Mouse (Mus musculus) brain, embryonic 14.5 days (tissue): ENCODE measurements around the gene Fzd1. TPM values are rescaled to one million over a fixed set of nuclear protein-coding genes. Genes with fewer than 3 reads are reported as not detected.

Source experiments
- DNase-seq: peaks from one replicate; pipeline ENCODE4 v3.0.0-alpha.2; 2011; ENCODE audit warnings: low read depth
- CTCF ChIP-seq: fragments of 200-500 bp; IDR thresholded peaks from 2 replicates; pipeline ENCODE4 v1.5.1; 2012; ENCODE audit warnings: inconsistent platforms, mild to moderate bottlenecking, moderate library complexity, borderline replicate concordance; ENCODE audit not compliant: insufficient read depth, insufficient read length; ENCODE audit errors: extremely low read depth
- POLR2A ChIP-seq: fragments of 200-500 bp; IDR thresholded peaks from 2 replicates; pipeline ENCODE4 v1.6.1; 2012; ENCODE audit warnings: mild to moderate bottlenecking, inconsistent platforms, borderline replicate concordance; ENCODE audit not compliant: poor library complexity, insufficient read depth, insufficient read length, severe bottlenecking; ENCODE audit errors: extremely low read depth
- polyA plus RNA-seq: library from polyadenylated mRNA; depleted of rRNA; stranded (reverse); fragments of >200 nt; gene quantifications from 2 replicates; pipeline ENCODE4 v1.2.3, GENCODE M21; 2012

The Fzd1 gene
- polyA plus RNA-seq, 1 experiment = 52.8 TPM

- TF ChIP-seq POLR2A (no peak), CTCF (no peak)
- no peak for DNase-seq
Measured at GRCm38 (mm10) chr5:4767896-4768295, 10.1 kb upstream of the Fzd1 start.

GRCm38 (mm10) chr5:4766719-4767118 lies 8.9 kb upstream of the Fzd1 start:
- TF ChIP-seq POLR2A (no peak), CTCF (no peak)
- no peak for DNase-seq

DNA sequence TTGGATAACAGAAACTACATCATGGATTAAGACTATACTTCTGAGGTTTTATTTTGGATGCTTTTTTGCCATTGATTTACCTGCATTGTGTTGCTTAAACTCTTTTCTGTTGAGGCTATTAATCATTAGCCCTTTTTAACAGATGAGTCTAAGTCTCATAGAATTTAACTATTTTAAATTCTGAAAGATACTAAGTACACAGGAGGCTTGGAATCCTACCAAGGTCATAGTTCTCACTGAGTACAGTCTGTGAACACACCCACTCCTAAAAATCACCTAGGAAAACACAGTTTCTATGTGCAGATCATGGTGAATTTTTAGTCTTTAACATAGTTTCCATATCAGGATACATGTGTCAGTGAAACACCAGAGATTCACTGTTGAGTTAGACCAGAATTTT lies 4.1 kb upstream of the Fzd1 start:
- DNase-seq = no peak
- TF ChIP-seq CTCF = no peak
- TF ChIP-seq POLR2A = no peak

DNA sequence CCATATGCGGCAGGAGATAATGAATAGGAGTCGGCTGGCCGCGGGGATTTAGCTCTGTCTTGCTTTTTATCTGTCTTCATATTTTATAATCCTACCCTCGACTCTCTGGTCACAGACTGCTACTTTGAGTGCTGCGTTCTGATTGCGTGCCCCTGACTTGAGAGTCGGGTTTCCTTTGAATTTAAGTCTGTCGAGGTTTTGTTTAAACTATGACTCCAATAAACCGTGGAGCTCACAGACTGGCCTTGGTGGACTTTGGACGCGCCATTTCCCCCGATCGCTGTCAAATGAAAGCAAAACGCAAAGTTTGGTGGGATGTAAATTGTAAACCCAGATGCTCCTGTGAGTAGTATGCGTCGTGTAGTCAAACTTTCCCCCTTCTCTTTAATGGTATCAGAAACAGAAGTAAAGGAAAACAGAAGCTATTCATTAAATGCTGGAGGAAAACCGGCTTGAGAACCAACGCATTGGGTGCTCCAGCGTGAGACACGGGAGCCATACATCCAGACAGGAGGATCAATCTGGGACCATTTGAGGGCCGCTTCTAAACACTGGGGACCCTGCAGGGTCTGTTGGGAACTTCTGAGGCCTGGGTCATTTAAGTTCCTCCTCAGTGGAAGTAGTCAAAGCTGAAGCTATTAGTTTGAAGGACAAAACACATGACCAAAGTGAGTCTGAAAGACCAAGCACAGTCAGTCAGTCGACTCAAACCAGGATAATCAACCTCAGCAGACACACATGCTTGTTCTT lies 671 bp upstream of the Fzd1 start:
- TF ChIP-seq CTCF = peak; percentile 1; the same call in 1 of the 2 replicates
- TF ChIP-seq POLR2A = no peak
- DNase-seq = peak; percentile 52

- DNase-seq = peak; percentile 83
- TF ChIP-seq POLR2A (no peak), CTCF (no peak)
Measured at GRCm38 (mm10) chr5:4756871-4757711, 744 bp downstream of the Fzd1 start.

DNA sequence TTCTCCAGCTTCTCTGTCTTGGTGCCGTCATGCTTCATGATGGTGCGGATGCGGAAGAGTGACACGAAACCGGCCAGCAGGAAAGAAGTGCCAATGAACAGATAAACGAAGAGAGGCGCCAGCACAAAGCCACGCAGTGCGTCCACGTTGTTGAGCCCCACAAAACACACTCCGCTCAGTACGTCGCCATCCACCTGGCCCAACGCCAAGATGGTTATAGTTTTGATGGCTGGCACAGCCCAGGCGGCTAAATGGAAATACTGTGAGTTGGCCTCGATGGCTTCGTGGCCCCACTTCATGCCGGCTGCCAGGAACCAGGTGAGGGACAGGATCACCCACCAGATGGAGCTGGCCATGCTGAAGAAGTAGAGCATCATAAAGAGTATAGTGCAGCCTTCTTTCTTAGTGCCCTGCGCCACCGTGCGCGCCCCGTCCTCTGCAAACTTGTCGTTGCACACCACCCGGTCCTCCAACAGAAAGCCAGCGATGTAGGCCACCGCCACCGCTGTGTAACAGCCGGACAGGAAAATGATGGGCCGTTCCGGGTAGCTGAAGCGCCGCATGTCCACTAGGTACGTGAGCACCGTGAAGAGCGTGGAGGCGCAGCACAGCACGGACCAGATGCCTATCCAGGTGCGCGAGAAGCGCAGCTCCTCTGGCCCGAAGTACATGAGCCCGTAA lies 1.7 kb downstream of the Fzd1 start:
- no peak for TF ChIP-seq POLR2A
- no peak for TF ChIP-seq CTCF
- peak; percentile 80 for DNase-seq

GRCm38 (mm10) chr5:4755326-4755725 lies 2.5 kb downstream of the Fzd1 start:
- no peak for DNase-seq
- no peak for TF ChIP-seq POLR2A
- no peak for TF ChIP-seq CTCF

DNA sequence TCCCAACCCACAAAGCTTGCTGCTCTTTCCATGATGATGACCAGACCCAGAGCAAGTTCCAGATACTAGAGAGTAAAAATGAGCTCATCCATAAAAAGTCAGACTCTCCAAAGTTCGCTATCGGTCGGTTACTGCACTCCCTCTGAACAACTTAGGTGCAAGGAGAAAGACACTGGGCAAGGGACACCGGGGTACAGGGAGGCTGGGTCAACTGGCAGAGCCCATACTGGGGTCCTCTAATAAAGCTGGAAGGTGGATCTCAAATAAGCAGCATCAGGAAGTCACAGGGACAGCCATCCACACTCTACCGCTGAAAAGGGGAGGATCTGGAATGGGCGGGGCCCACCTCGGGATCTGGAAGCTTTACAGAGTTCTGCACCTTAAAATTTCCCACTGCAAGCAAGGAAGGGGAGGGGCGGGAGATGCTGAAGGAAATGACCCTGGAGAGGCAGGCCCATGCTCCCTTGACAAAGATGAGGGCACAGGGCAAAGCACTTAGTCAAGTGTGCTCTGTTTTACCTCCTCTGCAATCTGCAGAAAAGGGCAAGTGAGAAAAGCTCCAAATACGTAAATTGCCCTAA lies 3.0 kb downstream of the Fzd1 start:
- no peak for DNase-seq
- TF ChIP-seq CTCF (no peak), POLR2A (no peak)

DNA sequence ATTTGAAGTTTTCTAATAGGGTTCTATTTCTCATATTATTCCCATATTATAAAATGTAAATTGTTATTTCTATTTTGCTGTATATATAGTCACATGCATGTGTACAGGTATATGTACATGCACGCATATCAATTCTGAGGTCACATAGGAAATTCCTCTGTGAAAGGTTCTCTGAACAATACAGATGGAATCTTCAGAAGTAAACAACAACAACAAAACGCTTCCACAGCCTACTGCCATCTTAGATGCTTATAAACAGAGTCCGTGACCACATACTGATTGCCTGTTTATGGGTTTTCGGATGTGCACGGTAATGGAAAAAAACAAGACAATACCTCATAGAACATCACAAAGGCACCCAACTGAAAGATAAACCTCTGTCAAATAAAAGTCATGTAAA lies 4.7 kb downstream of the Fzd1 start:
- TF ChIP-seq POLR2A (no peak), CTCF (no peak)
- DNase-seq = no peak

DNA sequence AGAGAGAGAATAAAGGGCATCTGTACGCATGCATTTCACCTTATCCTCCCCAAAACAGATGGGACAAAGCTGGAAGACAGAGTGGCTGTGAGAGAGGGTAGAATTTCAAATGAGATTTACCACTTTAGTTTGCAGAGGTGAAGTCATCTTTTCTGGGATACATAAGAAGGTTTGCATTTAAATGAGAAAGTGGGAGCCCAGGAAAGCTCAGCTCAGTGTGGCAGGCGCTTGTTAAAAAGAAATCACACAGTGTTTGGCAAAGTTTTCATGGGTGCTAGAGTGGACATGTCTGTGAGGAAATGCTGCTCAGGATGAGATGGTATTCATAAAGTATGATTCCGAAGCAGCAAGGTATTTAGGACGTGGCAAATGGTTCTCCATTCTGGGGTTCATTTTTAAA lies 15.1 kb downstream of the Fzd1 start:
- TF ChIP-seq CTCF (no peak), POLR2A (no peak)
- DNase-seq = no peak

GRCm38 (mm10) chr5:4737013-4737412 lies 20.8 kb downstream of the Fzd1 start:
- TF ChIP-seq CTCF = no peak
- TF ChIP-seq POLR2A = no peak
- DNase-seq = no peak
